Mouse (Mus musculus) C2C12 (cell line): ENCODE results near the gene Best3. TPM values are rescaled to one million over a fixed set of nuclear protein-coding genes. Genes with fewer than 3 reads are reported as not detected.
"Not testable (repeated sequence)": the region's sequence is repeated elsewhere in the genome, so short reads cannot be mapped to it uniquely, and the experiment has no call there.

Experiments used
- H3K27me3 ChIP-seq: one replicate; pipeline ENCODE4 v1.6.1; 2011; ENCODE audit not compliant: control insufficient read depth, insufficient read depth, insufficient read length
- H3K36me3 ChIP-seq: one replicate; pipeline ENCODE4 v1.6.1; 2011; ENCODE audit not compliant: control insufficient read depth, insufficient read depth
- H3K4me3 ChIP-seq: one replicate; pipeline ENCODE4 v1.5.1; 2011; ENCODE audit warnings: mild to moderate bottlenecking, control low read depth; ENCODE audit not compliant: poor library complexity, insufficient read depth, severe bottlenecking
- H3K79me2 ChIP-seq: one replicate; pipeline ENCODE4 v1.6.1; 2011; ENCODE audit not compliant: control insufficient read depth, insufficient read depth
- H3K79me3 ChIP-seq: one replicate; pipeline ENCODE4 v1.6.1; 2011; ENCODE audit warnings: low read depth, control low read depth
- H3ac ChIP-seq: one replicate; pipeline ENCODE3; 2011; ENCODE audit warnings: low read depth; ENCODE audit not compliant: control insufficient read depth, insufficient read length
- CEBPB ChIP-seq: IDR thresholded peaks from one replicate; pipeline ENCODE4 v1.6.1; 2011; ENCODE audit warnings: low read depth, mild to moderate bottlenecking, control low read depth, moderate library complexity
- CTCF ChIP-seq: IDR thresholded peaks from one replicate; pipeline ENCODE4 v1.5.1; 2011; ENCODE audit not compliant: control insufficient read depth, insufficient read depth, insufficient read length
- FOSL1 ChIP-seq: IDR thresholded peaks from one replicate; pipeline ENCODE4 v1.8.0; 2011; ENCODE audit warnings: mild to moderate bottlenecking, low read length; ENCODE audit not compliant: poor library complexity, insufficient read depth, severe bottlenecking
- MAX ChIP-seq: IDR thresholded peaks from one replicate; pipeline ENCODE4 v1.6.1; 2011; ENCODE audit warnings: mild to moderate bottlenecking, control low read depth
- MYOD1 ChIP-seq: IDR thresholded peaks from one replicate; pipeline ENCODE4 v1.6.1; 2011; ENCODE audit warnings: low read depth; ENCODE audit not compliant: control insufficient read depth, insufficient read length
- MYOG ChIP-seq: IDR thresholded peaks from one replicate; pipeline ENCODE4 v1.6.1; 2011; ENCODE audit not compliant: control insufficient read depth, insufficient read length; ENCODE audit errors: extremely low read depth
- USF1 ChIP-seq: IDR thresholded peaks from one replicate; pipeline ENCODE4 v1.6.1; 2011; ENCODE audit warnings: low read depth, mild to moderate bottlenecking, control low read depth, moderate library complexity
- polyA plus RNA-seq: library from polyadenylated mRNA; unstranded; fragments of >200 nt; fragmentation: generic; extraction: Trizol; gene quantifications from one replicate; pipeline ENCODE4 v1.2.1, GENCODE M21; 2012; ENCODE audit warnings: missing spikeins

The Best3 gene
- polyA plus RNA-seq, 1 experiment = 0.09 TPM

DNA sequence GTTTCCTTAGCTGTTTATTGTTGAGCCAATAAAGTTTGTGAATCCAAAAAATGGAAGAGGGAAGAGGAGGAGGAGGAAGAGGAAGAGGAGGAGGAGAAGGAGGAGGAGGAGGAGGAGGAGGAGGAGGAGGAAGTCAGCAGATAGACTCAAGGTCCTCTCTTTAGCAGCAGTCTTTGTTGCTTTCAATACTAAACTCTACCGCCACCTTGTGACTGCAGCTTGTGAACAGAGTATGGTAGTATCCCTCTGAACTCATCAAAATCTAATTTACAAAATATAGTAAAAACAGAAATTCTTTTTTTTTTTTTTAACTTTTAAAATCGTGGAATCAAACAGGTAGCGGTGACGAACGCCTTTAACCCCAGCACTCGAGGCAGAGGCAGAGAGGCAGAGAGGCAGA is 54.2 kb downstream of the Best3 start:
- no peaks in the 10 kb centered on the region for H3K79me3 ChIP-seq
- H3ac ChIP-seq = no peak overlapping the region
- no peak for TF ChIP-seq CEBPB
- TF ChIP-seq MAX = no peak
- no peak for TF ChIP-seq FOSL1
- TF ChIP-seq USF1 = no peak
- TF ChIP-seq MYOD1 = no peak
- no peak for TF ChIP-seq MYOG
- TF ChIP-seq CTCF = no peak
- no peak overlapping the region for H3K4me3 ChIP-seq
- no peaks in the 10 kb centered on the region for H3K79me2 ChIP-seq
- H3K36me3 ChIP-seq = no peaks in the 10 kb centered on the region
- H3K27me3 ChIP-seq = no peaks in the 10 kb centered on the region

DNA sequence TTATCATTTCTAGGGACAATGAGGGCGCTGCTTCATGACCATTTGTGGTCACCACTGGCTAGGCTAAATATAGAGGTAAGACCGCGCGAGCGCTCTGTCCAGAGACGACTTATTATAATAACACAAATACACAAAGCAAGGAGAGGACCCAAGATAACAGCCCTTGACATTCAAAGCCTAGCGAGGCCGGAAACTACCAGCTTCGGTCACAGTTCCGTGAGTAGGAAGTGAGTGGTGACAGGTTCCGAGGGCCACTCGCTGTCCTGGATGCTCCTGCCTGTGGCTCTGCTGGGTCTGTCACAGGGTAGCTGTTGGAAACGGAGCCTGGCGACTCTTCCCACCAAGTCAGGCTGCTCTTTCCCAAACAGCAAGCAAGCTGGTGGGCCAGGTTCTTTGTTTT is 56.2 kb downstream of the Best3 start:
- TF ChIP-seq USF1 (no peak), MYOG (no peak), MYOD1 (no peak), CTCF (no peak), FOSL1 (no peak), CEBPB (no peak), MAX (no peak)
- no peak overlapping the region for H3K4me3 ChIP-seq
- no peaks in the 10 kb centered on the region for H3K79me3 ChIP-seq
- H3K27me3 ChIP-seq = no peaks in the 10 kb centered on the region
- no peaks in the 10 kb centered on the region for H3K36me3 ChIP-seq
- no peak overlapping the region for H3ac ChIP-seq
- no peaks in the 10 kb centered on the region for H3K79me2 ChIP-seq

DNA sequence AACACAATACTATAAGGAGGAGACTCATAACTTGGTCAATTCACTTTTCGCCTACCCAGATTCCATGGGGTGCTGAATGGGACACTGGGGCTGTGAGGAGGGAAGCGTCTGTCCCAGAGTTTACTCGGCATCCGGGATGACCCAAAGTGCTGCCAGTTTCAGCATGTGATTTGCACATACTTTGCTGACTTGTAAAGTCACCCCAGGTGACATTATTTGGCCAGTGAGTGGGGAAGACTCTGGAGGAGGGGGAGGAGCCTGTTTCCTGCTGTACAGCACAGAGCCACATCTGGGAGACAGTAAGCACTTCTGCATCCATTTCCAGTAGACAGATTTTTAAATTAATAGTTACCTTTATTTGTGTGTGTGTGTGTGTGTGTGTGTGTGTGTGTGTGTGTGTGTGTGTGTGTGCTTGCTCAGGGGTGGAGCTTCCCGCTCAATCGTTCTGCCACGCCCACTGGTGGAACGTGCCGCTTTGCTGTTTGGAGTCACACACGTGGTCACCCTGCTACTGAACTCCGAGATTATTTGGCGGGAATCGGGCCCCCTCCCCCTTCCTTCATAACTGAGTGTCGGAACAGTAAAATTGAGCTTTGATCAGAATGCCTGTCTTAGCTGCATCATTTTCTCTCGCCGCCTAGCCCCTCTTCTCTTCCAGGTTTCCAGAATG is 57.5 kb downstream of the Best3 start:
- not testable (repeated sequence) for H3K36me3 ChIP-seq, H3ac ChIP-seq, H3K4me3 ChIP-seq, H3K79me3 ChIP-seq, H3K79me2 ChIP-seq, H3K27me3 ChIP-seq

DNA sequence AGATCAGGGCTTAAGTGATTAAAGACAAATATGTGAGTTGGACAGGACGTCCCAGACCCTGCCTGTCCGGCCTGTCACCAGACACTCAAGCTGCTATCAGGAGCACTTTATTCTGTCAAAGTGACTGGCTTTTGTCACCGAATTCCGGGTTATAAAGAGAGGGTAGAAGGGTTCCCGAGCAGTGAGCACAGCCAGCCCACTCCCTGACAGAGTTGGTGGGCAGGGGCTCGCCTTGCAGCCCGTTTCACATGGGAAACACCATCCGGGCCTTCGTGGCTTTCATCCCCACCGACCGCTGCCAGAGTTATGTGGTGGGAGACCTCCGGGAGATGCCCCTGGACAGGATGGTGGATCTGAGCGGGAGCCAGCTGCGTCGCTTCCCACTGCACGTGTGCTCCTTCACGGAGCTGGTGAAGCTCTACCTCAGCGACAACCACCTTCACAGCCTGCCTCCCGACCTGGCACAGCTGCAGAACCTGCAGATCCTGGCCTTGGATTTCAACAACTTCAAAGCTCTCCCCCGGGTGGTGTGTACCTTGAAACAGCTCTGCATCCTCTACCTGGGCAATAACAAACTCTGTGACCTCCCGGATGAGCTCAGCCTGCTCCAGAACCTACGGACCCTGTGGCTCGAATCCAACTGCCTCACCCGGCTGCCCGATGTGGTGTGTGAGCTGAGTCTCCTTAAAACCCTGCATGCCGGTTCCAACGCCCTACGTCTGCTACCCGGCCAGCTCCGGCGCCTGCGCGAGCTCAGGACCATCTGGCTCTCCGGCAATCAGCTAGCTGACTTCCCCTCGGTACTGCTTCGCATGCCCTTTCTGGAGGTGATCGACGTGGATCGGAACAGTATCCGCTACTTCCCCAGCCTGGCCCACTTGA is 59.3 kb downstream of the Best3 start, which contains the start of gene Lrrc10:
Gene Lrrc10 (plus strand): TSS at position 167 of the 882 bp plus-strand sequence.
- Histone ChIP-seq H3K36me3 (peaks cover 13% of the 10 kb centered on the region), H3K79me3 (no peaks in the 10 kb centered on the region), H3K4me3 (no peak within 1 kb of the TSS), H3K79me2 (no peaks in the 10 kb centered on the region), H3K27me3 (no peaks in the 10 kb centered on the region), H3ac (no peak within 1 kb of the TSS)
- no peak for TF ChIP-seq MAX
- TF ChIP-seq CEBPB = no peak

DNA sequence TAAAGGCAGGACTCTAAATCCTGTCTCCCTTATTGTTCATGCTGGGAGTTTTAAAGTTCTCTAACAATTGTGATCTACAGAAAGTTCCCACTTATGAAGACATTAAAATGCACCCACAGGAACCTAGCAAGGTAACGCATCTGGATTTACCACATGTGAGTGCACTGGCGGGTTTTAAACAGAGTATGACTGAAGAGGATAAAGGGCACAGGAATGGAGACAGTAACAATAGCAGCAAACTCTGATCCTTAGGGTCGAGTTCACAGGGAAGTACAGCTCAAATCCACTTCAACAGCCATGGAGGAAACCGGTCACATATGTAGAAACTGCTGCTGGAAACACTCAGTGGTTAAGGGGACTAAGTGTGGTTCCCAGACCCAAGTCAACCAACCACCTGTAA is 63.1 kb downstream of the Best3 start:
- Histone ChIP-seq H3K79me3 (peaks cover 9% of the 10 kb centered on the region), H3ac (no peak overlapping the region), H3K4me3 (no peak overlapping the region), H3K79me2 (peaks cover 10% of the 10 kb centered on the region), H3K27me3 (no peaks in the 10 kb centered on the region), H3K36me3 (peaks cover 52% of the 10 kb centered on the region)
- TF ChIP-seq CTCF (no peak), MAX (no peak), CEBPB (no peak), MYOD1 (no peak), USF1 (no peak)

DNA sequence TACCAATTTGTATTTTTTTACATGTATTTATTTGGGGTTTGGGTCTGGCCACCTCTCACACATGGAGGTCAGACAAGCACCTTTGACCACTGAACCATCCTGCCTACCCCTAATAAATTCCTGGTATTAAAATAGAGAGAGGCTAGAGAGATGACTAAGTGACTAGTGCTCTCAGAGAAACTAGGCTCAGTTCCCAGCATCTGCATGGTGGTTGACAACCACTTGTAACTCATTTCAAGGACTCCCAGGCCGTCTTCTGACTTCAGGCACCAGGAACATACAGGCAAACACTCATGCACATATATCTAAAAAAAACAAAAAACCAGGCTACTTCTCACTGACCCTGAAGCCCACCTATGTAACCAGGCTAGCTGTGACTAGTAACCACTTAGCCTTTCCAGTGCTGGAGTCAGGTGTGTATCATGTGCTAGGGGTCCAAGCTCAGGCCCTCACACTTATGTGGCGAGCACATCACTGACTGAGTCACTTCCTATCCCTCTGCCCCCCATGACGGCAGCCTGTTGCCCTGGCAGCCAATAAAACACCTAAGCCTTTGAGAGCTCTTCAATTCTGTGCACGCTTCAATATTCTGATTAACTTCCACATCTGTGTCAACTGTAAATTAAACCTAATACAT is 64.0 kb downstream of the Best3 start:
- Histone ChIP-seq H3K79me3 (peaks cover 9% of the 10 kb centered on the region), H3K36me3 (peaks cover 60% of the 10 kb centered on the region), H3K4me3 (no peak overlapping the region), H3K79me2 (peaks cover 10% of the 10 kb centered on the region), H3K27me3 (no peaks in the 10 kb centered on the region), H3ac (no peak overlapping the region)
- TF ChIP-seq MYOG (no peak), FOSL1 (no peak), CTCF (no peak), MAX (no peak), USF1 (no peak), MYOD1 (no peak), CEBPB (no peak)
